Mouse (Mus musculus): ENCODE measurements around the gene Gart. TPM values are rescaled to one million over a fixed set of nuclear protein-coding genes. Genes with fewer than 3 reads are reported as not detected.

Gene Gart
- polyA plus RNA-seq, 1 experiment from 2014 or later = 129 TPM

GRCm38 (mm10) chr16:91586244-91586643, 60.5 kb downstream of the Gart start:
- Histone ChIP-seq H3K27ac (ENCODE audit: low read depth) (no peak overlapping the region), H3K4me3 (ENCODE audit: low read depth, low read length) (no peak overlapping the region), H3K9ac (no peak overlapping the region), H3K4me1 (ENCODE audit: insufficient read depth) (no peaks in the 10 kb centered on the region), H3K4me2 (no peak overlapping the region), H3K36me3 (ENCODE audit: insufficient read depth) (peaks cover 8% of the 10 kb centered on the region; the same call in 1 of the 2 replicates), H3K27me3 (ENCODE audit: insufficient read depth, low read length) (no peaks in the 10 kb centered on the region), H3K9me3 (ENCODE audit: low read depth, low read length) (no peaks in the 10 kb centered on the region)
- DNase-seq (no peak), ATAC-seq (ENCODE audit: insufficient read depth) (no peak)
- WGBS = 83% methylated on average over 6 of the region's 6 CpGs
- no peak for TF ChIP-seq CTCF (IDR thresholded peaks at IDR 0.05; ENCODE audit: low read depth)

- Histone ChIP-seq H3K9ac (no peak overlapping the region), H3K27me3 (ENCODE audit: insufficient read depth, low read length) (no peaks in the 10 kb centered on the region), H3K4me2 (no peak overlapping the region), H3K9me3 (ENCODE audit: low read depth, low read length) (no peaks in the 10 kb centered on the region), H3K36me3 (ENCODE audit: insufficient read depth) (peaks cover 11% of the 10 kb centered on the region; the same call in 1 of the 2 replicates), H3K4me3 (ENCODE audit: low read depth, low read length) (no peak overlapping the region), H3K27ac (ENCODE audit: low read depth) (no peak overlapping the region), H3K4me1 (ENCODE audit: insufficient read depth) (no peaks in the 10 kb centered on the region)
- WGBS = 86% methylated on average over 5 of the region's 5 CpGs
- no peak for ATAC-seq (ENCODE audit: insufficient read depth)
- no peak for TF ChIP-seq CTCF (IDR thresholded peaks at IDR 0.05; ENCODE audit: low read depth)
- DNase-seq = no peak
Measured at GRCm38 (mm10) chr16:91585617-91586016, 61.1 kb downstream of the Gart start.

- Histone ChIP-seq H3K4me2 (no peak overlapping the region), H3K27me3 (ENCODE audit: insufficient read depth, low read length) (no peaks in the 10 kb centered on the region), H3K4me3 (ENCODE audit: low read depth, low read length) (no peak overlapping the region), H3K9ac (no peak overlapping the region), H3K9me3 (ENCODE audit: low read depth, low read length) (no peaks in the 10 kb centered on the region), H3K36me3 (ENCODE audit: insufficient read depth) (peaks cover 14% of the 10 kb centered on the region; the same call in 1 of the 2 replicates), H3K4me1 (ENCODE audit: insufficient read depth) (no peaks in the 10 kb centered on the region), H3K27ac (ENCODE audit: low read depth) (no peak overlapping the region)
- ATAC-seq (ENCODE audit: insufficient read depth) = no peak
- WGBS = 71% methylated on average over 2 of the region's 2 CpGs
- peak; percentile 67 for TF ChIP-seq CTCF (IDR thresholded peaks at IDR 0.05; ENCODE audit: low read depth)
- peak; percentile 73 for DNase-seq
Measured at GRCm38 (mm10) chr16:91582307-91582706, 64.4 kb downstream of the Gart start.

- TF ChIP-seq CTCF (IDR thresholded peaks at IDR 0.05; ENCODE audit: low read depth) = no peak
Measured at GRCm38 (mm10) chr16:91578980-91579720, 67.6 kb downstream of the Gart start.

GRCm38 (mm10) chr16:91575151-91575550, 71.6 kb downstream of the Gart start:
- Histone ChIP-seq H3K36me3 (ENCODE audit: insufficient read depth) (0 out of 2 replicates have a peak, but pooled peaks cover 8% of the 10 kb centered on the region), H3K9ac (no peak overlapping the region), H3K27ac (ENCODE audit: low read depth) (no peak overlapping the region), H3K4me2 (no peak overlapping the region), H3K4me3 (ENCODE audit: low read depth, low read length) (no peak overlapping the region), H3K27me3 (ENCODE audit: insufficient read depth, low read length) (no peaks in the 10 kb centered on the region), H3K9me3 (ENCODE audit: low read depth, low read length) (no peaks in the 10 kb centered on the region), H3K4me1 (ENCODE audit: insufficient read depth) (no peaks in the 10 kb centered on the region)
- ATAC-seq (ENCODE audit: insufficient read depth) (no peak), DNase-seq (no peak)
- no peak for TF ChIP-seq CTCF (IDR thresholded peaks at IDR 0.05; ENCODE audit: low read depth)
- 72% methylated on average over 13 of the region's 13 CpGs for WGBS

More at GRCm38 (mm10) chr16:91578980-91579720, 67.6 kb downstream of the Gart start:
- Histone ChIP-seq H3K36me3 (ENCODE audit: insufficient read depth) (peaks cover 18% of the 10 kb centered on the region; the same call in 1 of the 2 replicates), H3K4me3 (ENCODE audit: low read depth, low read length) (no peak overlapping the region), H3K27ac (ENCODE audit: low read depth) (no peak overlapping the region), H3K9ac (no peak overlapping the region), H3K4me2 (no peak overlapping the region), H3K9me3 (ENCODE audit: low read depth, low read length) (no peaks in the 10 kb centered on the region), H3K27me3 (ENCODE audit: insufficient read depth, low read length) (no peaks in the 10 kb centered on the region), H3K4me1 (ENCODE audit: insufficient read depth) (no peaks in the 10 kb centered on the region)
- no peak for ATAC-seq (ENCODE audit: insufficient read depth)
- 76% methylated on average over 14 of the region's 14 CpGs for WGBS
- DNase-seq = no peak

Other genes with a start within 250 kb of the Gart start
- gene Il10rb, start 240.8 kb downstream of the Gart start, polyA plus RNA-seq (2014; fragmentation: Nextera tagmentation; extraction: Ambion mirVana) = 32.8 and 36.4 TPM in 2 replicates
- 73.3 and 73.6 TPM in 2 replicates for gene Ifnar1, start 161.7 kb downstream of the Gart start, polyA plus RNA-seq (2014; fragmentation: Nextera tagmentation; extraction: Ambion mirVana)
- 47.7 and 52.1 TPM in 2 replicates for gene Ifngr2, start 99.9 kb downstream of the Gart start, polyA plus RNA-seq (2014; fragmentation: Nextera tagmentation; extraction: Ambion mirVana)
- gene Tmem50b, start 49.2 kb downstream of the Gart start, polyA plus RNA-seq (2014; fragmentation: Nextera tagmentation; extraction: Ambion mirVana) = 33.1 and 37.2 TPM in 2 replicates
- 2.5 and 2.7 TPM in 2 replicates for gene Dnajc28, start 27.9 kb downstream of the Gart start, polyA plus RNA-seq (2014; fragmentation: Nextera tagmentation; extraction: Ambion mirVana)
- 149 and 155 TPM in 2 replicates for gene Son, start 554 bp upstream of the Gart start, polyA plus RNA-seq (2014; fragmentation: Nextera tagmentation; extraction: Ambion mirVana)
- gene Donson, start 41.8 kb upstream of the Gart start, polyA plus RNA-seq (2014; fragmentation: Nextera tagmentation; extraction: Ambion mirVana) = 34.4 and 35.9 TPM in 2 replicates
- gene Cryzl1, start 82.0 kb upstream of the Gart start, polyA plus RNA-seq (2014; fragmentation: Nextera tagmentation; extraction: Ambion mirVana) = 69.7 and 74.5 TPM in 2 replicates
- 25.4 and 28.5 TPM in 2 replicates for gene Itsn1, start 82.3 kb upstream of the Gart start, polyA plus RNA-seq (2014; fragmentation: Nextera tagmentation; extraction: Ambion mirVana)

Data from lung, embryonic 14.5 days (tissue).